Mouse (Mus musculus) mammary gland, adult 2 months (tissue): ENCODE data around the gene Slc16a11. TPM values are rescaled to one million over a fixed set of nuclear protein-coding genes. Genes with fewer than 3 reads are reported as not detected.

Experiments used
- polyA plus RNA-seq: library from polyadenylated mRNA; depleted of rRNA; stranded (reverse); fragments of >200 nt; gene quantifications from 2 replicates; pipeline ENCODE4 v1.2.3, GENCODE M21; 2012; ENCODE audit warnings: low replicate concordance; rRNA removed

Slc16a11 gene
- 4.8 and 9.0 TPM in 2 replicates for polyA plus RNA-seq

DNA sequence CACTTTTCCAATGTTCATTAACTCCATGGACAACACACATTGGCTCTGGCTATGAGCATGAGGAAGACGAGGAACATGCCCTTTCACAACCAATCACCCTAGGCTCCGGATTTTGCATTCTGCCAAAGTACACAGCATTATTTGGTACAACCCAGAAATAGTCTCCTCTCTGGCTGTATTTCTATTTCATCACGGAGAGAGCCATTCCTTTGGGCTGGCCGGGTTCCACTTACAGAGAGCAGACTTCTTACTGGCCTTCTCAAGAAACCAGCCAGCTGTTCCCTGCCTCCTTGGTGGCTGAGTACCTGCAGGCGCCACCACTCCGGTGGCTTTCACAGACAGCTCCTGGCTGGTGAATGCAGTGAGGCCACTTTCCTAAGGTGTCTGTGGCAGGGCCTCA is at the start of gene Slc16a11:
TSS of gene Slc16a11 (plus strand) at position 330 of the 400 bp plus-strand sequence.

DNA sequence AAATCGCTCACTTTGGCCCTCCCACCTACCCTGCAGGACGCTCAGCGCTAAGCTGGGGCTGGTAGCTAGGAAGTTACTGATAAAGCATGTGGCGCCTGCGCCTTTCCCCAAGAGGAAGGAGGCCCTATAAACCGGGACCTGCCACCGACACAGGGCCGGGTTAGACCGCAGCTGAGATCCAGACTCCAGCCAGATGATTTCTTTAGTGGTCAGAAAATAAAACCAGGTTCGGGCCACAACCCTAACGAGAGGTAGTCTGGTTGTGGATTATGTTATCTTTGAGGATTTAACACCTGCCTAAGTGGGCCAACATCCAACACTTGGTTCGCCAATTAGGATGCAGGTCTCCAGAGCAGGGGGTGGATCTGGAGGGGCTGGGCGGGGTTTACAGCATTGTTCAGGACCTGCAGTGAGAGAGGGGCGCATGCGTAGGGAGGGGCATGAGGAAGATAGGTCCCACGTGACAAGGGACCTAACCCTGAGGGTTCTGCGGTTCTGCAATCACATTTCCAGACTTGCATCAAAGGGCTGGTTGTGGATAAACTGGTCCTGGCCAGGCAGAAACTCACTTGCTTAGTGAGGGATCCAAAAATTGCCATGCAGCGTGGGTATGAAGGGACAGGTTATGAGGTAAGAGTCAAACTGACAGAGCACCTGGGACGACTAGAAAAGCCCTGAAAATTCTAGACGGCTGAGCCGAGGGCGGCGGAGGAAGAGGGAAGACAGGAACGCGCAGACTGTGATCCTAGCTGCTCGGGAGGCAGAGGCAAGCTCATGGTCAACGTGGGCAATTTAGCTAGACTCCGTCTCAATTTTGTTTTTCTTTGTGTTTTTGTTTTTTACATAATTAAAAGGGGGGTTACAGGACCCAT is 8.4 kb downstream of the Slc16a11 start, which contains the start of gene Slc16a13:
TSS of gene Slc16a13 (minus strand) at position 334 of the 872 bp plus-strand sequence.

DNA sequence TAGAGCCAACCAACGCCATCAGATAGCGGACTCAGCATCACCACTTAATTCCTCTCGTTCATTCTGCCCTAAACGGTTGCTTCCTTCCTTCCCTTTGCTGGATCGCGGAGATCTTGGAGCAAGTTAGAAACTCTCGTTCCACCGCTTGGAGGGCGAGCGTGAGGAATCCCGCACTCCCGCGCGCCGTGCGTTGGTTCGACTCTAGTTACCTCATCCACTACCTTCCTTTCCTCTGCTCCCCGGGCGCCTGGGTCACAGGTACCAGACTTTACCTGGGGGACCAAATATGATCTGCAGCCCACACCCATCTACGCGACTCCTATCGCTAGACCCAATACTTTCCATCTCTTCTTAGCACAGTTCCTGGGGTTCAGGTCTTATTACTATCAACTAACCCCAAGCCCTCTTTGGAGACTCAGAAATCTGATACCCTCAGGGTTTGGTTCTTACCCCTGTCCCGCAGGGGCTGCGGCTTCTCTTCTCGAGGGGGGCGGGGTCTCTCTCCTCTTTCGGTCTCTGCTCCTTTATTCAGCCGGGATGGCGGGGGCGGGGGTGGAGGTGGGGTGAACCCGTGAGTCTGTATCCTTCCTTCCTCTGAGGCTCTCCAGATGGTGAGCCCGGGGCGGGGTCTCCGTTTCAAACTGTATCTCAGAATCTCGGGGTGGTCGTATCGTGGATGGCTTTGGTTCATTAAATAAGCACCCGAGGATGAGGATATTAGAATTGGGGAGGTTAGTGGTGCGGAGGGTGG is 16.9 kb downstream of the Slc16a11 start, which contains the start of gene Bcl6b:
TSS of gene Bcl6b (minus strand) at position 539 of the 751 bp plus-strand sequence.

DNA sequence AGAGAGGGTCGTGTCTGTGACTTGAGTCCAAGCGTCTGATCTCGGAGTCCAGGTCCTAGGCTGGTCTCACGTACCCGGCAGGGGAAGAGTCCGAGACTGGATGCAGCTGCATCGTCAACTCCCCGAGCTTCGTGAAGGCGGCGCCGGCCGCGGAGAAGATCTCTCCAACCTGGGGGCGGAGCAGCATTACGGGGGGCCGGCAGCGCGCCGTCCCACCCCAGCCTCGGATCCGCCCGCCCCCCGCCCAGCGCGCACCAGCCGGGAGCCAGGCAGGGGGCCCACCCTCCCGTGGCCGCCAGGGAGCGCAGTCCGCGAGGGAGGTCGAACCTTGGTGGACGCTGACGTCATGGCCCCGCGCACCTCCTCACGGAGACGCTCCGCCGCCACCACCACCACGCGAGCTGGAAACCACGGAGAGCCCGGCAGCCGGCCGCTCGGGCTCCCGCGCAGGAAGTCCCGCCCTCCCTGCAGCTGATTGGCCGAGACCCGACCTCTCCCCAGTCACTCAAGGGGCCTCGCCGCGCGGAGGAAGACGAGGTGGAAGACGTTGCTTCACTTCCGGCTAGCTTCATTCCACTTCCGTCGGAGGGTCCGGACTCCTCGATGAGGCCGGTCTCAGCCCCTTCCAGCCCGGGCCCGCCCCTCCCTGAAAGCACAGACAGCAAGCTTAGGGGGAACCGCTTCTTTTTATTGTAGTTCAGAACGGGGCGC is 25.1 kb downstream of the Slc16a11 start, which contains the start of gene 0610010K14Rik:
TSS of gene 0610010K14Rik (minus strand) at position 458 of the 711 bp plus-strand sequence.

DNA sequence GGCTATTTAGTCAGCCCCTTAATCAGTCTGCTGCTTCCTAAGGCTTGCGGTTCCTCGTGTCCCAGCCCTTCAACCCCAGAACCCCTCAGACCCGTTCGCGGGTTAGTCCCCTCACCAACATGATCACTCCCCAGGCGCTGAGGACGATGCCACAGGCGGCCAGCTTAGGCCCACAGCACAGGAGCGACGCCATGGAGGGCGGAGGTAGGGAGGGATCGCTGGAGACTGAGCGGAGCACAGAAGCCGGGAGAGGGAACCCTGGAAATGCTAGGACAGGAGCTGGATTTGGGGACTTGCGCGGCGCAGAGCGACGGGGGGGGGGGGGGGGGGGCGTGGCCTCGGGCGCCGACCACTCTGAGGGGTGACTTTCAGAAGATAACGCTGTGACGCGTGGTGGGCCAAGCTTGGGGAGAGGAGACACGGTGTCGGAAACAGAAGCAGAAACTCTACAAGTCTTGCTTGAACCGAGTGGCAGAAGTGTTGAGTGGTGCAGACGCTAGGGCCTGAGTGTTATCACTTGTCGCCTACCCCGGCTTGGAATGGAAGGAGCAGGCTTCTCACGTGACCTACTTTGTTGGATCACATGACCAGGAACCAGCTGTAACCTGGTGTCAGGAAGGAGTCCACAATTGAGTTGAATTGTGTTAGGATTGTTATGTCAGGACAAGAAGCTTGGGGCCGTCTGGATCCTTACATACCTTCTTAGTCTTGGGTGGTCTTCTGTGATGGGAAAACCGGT is 27.2 kb downstream of the Slc16a11 start, which contains the start of the genes Gm21988 and Rnasek:
TSS of gene Gm21988 (minus strand) at position 290 of the 739 bp plus-strand sequence.
TSS of gene Rnasek (minus strand) at position 302 of the 739 bp plus-strand sequence.

DNA sequence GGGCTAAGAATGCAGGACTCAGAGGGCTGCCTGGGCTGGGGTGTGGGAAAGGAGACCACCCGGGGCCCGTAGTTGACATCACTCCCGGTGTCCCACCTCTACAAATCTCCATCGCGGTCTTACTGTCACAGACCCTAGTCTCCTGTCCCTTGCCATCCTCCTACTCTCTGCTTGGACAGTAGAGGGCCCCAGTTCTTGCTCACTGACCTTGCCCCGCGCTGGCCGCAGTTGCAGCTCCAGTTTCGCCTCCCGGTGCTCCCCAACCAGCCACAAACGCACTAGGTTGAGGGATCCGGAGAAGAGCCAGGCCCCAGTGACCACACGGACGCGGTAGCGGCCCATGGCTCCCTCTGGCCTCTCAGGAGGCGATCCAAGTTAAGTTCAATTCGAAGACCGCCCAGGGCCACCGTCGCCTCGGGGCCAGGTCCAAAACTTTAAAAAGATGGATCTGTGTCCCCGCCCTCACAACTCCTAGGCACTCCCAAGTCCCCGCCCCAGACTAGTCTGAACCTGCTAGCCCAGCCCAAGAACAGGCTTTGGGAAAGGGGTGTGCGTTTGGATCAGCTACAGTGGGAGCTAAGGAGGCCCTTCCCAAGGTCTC is 42.5 kb downstream of the Slc16a11 start, which contains the start of gene Alox12:
TSS of gene Alox12 (minus strand) at position 423 of the 601 bp plus-strand sequence.

Other genes starting within 250 kb of the Slc16a11 start
- 18.2 and 18.6 TPM in 2 replicates for gene Cldn7, start 248.0 kb upstream of the Slc16a11 start, polyA plus RNA-seq
- gene Ctdnep1, start 231.6 kb upstream of the Slc16a11 start, polyA plus RNA-seq, result 110 and 163 TPM in 2 replicates
- gene Elp5, start 230.2 kb upstream of the Slc16a11 start, polyA plus RNA-seq, result 55.0 and 105 TPM in 2 replicates
- gene Gabarap, start 221.6 kb upstream of the Slc16a11 start, polyA plus RNA-seq, result 358 and 921 TPM in 2 replicates
- 21.3 and 23.1 TPM in 2 replicates for gene Phf23, start 217.0 kb upstream of the Slc16a11 start, polyA plus RNA-seq
- gene Dvl2, start 212.2 kb upstream of the Slc16a11 start, polyA plus RNA-seq, result 15.5 and 26.3 TPM in 2 replicates
- gene Acadvl, start 197.3 kb upstream of the Slc16a11 start, polyA plus RNA-seq, result 171 and 264 TPM in 2 replicates
- 22.3 and 22.8 TPM in 2 replicates for gene Dlg4, start 195.8 kb upstream of the Slc16a11 start, polyA plus RNA-seq
- gene Asgr1, start 158.7 kb upstream of the Slc16a11 start, polyA plus RNA-seq, result 2.4 TPM in 1 of 2 replicates, not detected in the other
- gene Asgr2, start 120.1 kb upstream of the Slc16a11 start, polyA plus RNA-seq, result 3.7 and 5.9 TPM in 2 replicates
- gene Mgl2, start 82.4 kb upstream of the Slc16a11 start, polyA plus RNA-seq, result 23.2 and 54.4 TPM in 2 replicates
- gene Clec10a, start 56.6 kb upstream of the Slc16a11 start, polyA plus RNA-seq, result 41.2 and 77.8 TPM in 2 replicates
- gene Slc16a13, start 8.3 kb downstream of the Slc16a11 start, polyA plus RNA-seq, result 4.6 and 5.2 TPM in 2 replicates
- gene Bcl6b, start 17.0 kb downstream of the Slc16a11 start, polyA plus RNA-seq, result 11.9 TPM in 2 replicates
- gene 0610010K14Rik, start 25.2 kb downstream of the Slc16a11 start, polyA plus RNA-seq, result 64.0 and 79.8 TPM in 2 replicates
- 7.3 and 8.3 TPM in 2 replicates for gene Gm21988, start 27.1 kb downstream of the Slc16a11 start, polyA plus RNA-seq
- gene Rnasek, start 27.1 kb downstream of the Slc16a11 start, polyA plus RNA-seq, result 228 and 250 TPM in 2 replicates
- gene Alox12, start 42.6 kb downstream of the Slc16a11 start, polyA plus RNA-seq, result 2.9 and 5.0 TPM in 2 replicates
- 1.1 and 5.8 TPM in 2 replicates for gene Alox12e, start 109.9 kb downstream of the Slc16a11 start, polyA plus RNA-seq
- 7.3 TPM in 2 replicates for gene Alox15, start 139.3 kb downstream of the Slc16a11 start, polyA plus RNA-seq
- 20.5 and 21.3 TPM in 2 replicates for gene Pelp1, start 197.3 kb downstream of the Slc16a11 start, polyA plus RNA-seq
- 101 and 115 TPM in 2 replicates for gene Arrb2, start 219.9 kb downstream of the Slc16a11 start, polyA plus RNA-seq
- gene Med11, start 239.2 kb downstream of the Slc16a11 start, polyA plus RNA-seq, result 18.4 and 20.8 TPM in 2 replicates
- 15.4 and 27.1 TPM in 2 replicates for gene Zmynd15, start 246.7 kb downstream of the Slc16a11 start, polyA plus RNA-seq
- gene Cxcl16, start 247.2 kb downstream of the Slc16a11 start, polyA plus RNA-seq, result 55.8 and 86.0 TPM in 2 replicates